Mouse (Mus musculus): ENCODE results near the gene Mup2.
"Not testable (repeated sequence)": the region's sequence is repeated elsewhere in the genome, so short reads cannot be mapped to it uniquely, and the experiment has no call there.

Gene Mup2

GRCm38 (mm10) chr4:60154189-60154588, at the start of gene Mup2:
Gene Mup2, minus strand, starts transcription at chr4:60154289.
- DNase-seq (ENCODE audit: low read depth, low spot score): not testable (repeated sequence)
